Mouse (Mus musculus) ES-CJ7 (cell line): ENCODE results near the gene Hsf4.

ENCODE experiments used
- DNase-seq: peaks from one replicate; pipeline ENCODE4 v3.0.0; 2011; ENCODE audit warnings: low read depth, low spot score

Hsf4 gene

DNA sequence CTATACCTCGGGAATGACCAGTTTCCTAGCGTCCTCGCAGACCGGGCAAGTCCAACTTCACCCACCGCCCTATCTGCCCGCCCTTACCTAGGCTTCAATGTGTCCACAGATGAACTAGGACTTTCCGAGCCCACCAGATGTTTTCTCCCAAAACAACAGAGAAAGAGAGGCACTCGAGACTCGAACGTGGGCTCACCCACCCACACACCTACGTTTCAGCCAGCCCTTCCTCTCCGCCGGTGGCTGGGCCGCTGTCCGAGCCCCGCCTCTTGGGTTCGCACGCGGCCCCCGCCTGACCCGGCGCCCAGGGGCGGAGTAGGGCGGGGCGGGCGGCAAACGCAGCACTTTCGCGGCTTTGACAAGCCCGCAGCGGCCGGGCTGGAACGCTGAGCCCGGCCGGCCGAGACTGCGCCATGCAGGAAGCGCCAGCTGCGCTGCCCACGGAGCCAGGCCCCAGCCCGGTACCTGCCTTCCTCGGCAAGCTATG lies at the start of gene Hsf4:
Gene Hsf4, plus strand, starts transcription at position 341 of the 487 bp plus-strand sequence.
- no peak for DNase-seq

DNA sequence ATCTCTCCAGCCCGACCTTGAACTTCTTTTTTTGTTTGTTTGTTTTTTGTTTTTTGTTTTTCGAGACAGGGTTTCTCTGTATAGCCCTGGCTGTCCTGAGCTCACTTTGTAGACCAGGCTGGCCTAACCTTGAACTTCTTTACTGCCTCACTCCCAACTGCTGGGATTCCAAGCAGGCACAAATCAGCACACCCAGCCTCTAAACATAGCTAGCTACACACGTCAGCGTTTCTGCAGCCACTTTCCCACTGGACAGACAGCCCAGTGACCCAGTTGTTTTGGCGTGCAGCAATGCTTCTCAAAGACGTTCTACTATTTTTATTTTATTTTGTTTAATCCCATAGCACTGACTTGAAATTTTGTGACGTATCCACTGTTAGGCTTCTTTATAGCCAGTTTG lies 45.8 kb upstream of the Hsf4 start:
- peak; percentile 44 for DNase-seq

DNA sequence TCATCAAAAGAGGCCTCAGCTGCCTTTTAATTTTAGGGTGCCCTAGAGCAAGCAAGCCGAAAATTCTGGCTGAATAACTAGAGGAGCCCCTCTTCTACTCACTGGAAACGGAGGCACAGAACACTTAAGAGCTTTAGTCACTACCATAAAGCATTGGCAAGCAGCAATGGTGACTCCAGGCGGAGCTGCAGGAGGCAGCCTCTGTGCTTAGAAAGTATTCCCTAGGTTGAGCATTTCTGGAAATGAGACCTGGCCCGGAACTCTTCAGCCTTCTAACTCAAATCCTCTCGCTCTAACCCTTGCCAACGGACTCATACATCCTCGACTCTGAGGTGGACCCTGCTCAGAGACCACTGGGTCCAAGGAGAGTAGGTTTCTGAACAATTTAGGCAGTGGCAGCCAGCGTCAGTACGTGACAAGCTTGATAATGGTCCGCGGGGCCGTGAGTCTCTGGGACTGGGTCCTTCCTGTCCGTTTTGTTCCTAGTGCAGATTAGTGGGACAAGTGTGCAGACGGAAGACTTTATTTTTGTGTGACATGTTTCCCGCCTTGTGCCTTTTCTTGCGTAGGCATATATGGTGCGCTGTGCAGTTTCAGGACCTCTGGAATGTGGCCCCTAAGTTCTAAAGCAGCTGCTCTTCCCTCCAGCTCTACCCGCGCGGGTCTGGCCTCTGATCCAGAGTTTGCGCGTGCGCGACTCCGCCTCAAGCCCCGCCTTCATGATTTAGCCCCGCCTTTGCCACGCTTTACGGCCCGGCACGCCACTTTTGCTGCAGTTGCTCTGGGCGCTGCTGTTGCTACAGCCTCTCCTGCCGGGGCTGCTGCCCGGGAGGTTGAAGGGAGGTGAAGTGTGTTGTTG lies 45.0 kb upstream of the Hsf4 start, which contains the start of gene D230025D16Rik:
Gene D230025D16Rik, plus strand, starts transcription at position 733 of the 859 bp plus-strand sequence.
- peak; percentile 98 for DNase-seq

DNA sequence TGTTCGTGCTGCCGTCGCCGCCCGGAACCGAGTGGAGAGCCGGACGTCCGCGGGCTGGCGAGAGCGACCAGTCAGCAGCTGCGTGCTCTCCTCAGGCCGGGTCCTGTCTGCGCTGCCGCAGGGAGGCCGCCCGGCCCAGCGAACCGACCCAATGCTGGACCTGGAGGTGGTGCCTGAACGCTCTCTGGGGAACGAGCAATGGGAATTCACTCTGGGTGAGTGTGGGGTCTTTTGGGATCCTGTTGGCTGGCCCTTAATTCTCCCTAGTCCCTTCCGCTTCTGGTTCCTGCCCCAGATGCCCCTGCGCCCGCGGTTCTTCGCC lies 44.4 kb upstream of the Hsf4 start:
- no peak for DNase-seq

DNA sequence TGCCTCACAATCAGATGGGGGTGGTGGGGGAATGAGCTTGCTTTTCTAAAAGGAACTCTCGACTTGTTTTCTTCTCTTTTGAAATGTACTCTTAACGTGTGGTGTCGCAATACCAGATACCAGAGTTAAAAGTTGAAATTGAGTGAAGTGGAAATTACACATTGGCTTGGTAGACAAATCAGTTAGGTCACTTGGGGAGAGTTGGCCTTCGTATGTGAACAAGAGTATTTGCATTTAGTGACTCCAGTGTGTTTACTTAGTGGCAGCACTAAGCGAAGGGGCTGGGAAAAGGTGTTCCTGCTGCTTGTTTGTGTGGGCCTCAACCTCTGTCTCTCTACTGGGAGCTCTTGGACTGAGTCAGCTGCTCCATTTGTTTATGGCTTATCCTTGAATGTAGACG lies 43.7 kb upstream of the Hsf4 start:
- DNase-seq = no peak

DNA sequence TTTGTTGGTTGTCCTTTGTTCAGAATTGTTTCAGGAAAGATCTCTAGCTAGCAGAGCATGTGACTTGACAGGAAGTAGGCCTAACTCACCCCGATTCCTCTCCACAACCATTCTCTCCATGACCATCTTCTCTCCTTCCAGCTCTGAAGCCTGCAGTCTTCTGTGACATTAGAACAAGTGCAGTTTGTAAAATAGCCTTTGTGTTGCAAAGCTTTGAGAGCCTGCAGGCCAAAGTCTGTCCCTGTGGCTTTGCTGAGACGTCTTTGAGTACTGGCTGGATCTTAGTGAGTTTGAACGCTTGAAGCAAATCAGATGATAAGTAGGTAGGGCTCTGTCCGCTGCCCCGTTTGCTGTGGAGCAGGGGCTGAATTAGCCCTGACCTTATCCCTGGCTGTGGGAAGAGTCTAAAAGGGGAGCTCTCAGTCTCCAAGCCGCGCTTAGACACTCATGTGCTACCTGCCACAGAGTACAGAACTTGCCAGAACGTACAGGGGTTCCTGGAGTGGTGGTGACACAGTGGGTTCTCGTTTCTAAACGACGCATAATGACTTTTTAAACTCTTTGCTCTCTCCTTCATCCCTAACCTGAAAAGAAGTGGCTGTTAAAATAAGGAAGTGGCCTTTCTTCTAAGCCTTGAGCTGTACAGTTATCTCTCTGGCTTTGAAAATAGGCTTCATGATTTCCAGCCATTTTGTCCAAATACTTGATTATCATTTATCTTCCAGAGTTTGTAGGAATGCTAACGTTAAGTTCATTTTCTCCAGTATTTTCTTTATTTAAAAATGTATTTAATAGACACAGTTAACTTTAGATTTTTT lies 37.9 kb upstream of the Hsf4 start:
- peak; percentile 48 for DNase-seq

DNA sequence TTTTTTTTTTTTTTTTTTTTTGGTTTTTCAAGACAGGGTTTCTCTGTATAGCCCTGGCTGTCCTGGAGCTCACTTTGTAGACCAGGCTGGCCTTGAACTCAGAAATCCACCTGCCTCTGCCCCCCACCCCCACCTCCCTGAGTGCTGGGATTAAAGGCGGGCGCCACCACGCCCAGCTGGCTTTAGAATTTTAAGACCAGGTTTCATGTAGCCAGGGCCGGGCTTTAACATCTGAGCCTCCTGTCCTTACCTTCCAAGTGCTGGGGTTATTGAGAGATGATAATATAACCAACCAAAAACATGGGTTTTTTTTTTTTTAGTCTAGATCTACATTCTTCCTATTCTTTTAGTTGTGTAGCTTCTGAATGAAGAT lies 37.3 kb upstream of the Hsf4 start:
- DNase-seq = peak; percentile 56

DNA sequence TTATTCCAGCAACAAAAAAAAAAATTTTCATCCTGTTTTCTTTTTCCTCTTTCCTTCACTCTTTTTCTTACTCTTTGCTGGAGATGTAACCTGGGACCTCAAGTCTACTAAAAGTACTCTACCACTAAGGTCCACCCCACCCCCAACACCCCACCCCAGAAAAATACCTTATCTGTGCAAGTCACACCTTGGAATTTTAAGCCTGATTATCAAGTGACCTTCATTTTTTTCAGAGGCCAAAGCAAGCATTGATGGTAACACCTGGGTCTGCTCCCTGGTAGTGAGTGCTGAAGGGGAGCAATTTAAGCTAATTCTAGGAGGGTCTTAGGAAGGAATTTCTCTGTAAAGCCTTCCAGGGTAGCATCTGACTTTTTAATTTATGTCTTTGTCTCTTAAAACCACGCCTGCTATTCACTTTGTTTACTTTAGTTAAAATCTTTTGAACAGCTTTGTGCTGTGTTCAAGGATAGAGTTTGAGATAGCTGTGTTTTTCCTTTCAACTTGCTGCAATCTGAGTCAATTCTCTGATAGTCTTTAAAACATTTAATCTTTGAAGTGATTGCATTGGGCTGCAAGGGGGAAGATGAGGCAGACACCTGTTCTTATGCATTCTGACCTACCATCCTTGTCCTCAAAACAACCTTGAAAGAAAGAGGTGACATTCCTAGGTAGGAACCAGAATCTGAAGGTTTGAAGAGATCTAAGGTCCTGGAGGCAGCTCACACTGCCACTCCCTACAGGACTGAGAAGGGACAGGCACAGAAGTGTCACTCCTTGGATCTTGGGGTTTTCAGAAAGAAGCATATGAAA lies 36.3 kb upstream of the Hsf4 start:
- peak; percentile 80 for DNase-seq

DNA sequence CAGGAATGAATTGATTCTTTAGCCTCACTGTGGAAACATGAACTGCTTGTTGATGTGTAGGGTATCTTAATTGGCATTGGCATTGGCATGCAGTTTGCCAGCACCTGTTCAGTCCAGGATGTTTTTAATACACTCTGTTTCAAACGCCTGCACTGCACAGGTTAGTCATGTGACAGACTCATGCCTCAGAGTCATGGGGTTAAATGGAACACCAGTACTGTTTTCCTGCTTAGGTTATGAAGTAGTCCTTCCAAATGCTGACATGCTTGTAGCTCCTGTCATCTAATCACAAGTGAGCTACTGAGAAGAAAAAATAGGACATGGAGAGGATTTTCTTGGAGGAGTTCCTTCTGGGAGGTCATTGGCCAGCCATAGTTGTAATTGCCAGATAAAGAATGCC lies 34.4 kb upstream of the Hsf4 start:
- no peak for DNase-seq

DNA sequence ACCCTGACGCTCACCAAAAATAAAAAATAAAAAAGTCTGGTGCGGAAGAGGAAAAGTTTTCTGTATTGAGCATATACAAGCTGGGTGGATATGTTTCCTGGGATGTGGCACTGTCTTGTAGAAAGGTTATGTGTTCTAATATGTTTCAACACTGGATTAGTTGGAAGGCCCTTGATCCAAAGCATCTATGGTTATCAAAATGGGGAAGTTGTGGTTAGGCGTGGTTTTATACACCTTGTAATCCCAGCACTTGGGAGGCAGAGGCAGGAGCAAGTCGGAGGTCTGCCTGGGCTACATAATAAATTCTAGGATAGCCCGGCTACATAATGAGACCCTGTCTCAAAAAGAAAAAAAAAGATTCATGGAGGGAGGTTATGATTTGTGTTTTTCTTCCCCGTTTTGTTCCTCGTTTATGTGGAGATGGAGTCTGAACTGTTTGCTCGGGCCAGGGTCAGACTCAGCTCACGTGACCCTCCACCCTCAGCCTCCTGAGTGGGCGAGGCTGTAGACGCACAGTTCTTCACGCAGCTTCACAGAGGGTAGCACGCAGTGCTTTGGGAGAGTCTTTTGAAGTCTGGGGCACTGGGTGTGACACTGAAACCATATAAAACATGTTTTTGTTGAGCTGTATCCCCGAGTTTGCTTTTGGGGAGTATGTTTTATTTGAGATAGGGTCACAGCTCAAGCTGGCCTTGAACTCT lies 32.0 kb upstream of the Hsf4 start:
- DNase-seq = no peak

DNA sequence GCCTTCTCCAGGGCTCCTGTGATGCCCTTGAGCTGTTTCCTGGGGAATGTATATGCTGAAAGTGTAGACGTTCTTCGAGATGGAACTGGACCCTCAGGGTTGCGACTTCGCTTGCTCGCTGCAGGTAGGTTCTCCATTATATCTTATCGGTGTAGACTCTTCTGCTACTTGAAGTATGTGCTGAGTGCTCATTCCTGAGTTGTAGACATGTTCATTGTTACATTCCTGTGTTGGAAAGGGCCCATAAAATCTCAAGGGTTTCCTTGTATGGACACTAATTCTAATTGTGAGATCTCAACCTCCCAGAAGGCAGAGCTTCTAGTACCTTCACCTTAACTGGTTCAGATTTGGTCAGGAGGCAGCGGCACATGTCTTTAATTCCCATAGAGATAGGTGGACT lies 28.6 kb upstream of the Hsf4 start:
- no peak for DNase-seq

DNA sequence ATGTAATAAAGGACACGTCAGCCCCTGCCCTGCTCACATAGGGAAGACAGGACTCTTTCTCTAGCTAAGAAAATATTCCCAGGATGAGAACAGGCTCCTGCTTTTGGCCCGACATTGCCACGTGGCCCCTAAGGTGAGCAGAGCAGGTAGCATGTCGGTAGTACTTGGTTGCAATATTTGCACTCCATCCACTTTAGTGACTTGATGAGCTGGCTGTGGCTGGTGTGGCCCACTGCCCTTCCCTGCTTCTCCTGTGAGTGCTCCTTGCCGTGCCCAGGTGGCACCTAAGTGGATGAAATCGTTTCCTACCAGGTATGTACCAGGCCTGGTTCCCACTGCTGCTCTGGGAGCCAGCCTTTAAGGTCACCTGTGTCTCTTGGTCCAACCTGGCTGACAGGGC lies 17.6 kb upstream of the Hsf4 start:
- no peak for DNase-seq

DNA sequence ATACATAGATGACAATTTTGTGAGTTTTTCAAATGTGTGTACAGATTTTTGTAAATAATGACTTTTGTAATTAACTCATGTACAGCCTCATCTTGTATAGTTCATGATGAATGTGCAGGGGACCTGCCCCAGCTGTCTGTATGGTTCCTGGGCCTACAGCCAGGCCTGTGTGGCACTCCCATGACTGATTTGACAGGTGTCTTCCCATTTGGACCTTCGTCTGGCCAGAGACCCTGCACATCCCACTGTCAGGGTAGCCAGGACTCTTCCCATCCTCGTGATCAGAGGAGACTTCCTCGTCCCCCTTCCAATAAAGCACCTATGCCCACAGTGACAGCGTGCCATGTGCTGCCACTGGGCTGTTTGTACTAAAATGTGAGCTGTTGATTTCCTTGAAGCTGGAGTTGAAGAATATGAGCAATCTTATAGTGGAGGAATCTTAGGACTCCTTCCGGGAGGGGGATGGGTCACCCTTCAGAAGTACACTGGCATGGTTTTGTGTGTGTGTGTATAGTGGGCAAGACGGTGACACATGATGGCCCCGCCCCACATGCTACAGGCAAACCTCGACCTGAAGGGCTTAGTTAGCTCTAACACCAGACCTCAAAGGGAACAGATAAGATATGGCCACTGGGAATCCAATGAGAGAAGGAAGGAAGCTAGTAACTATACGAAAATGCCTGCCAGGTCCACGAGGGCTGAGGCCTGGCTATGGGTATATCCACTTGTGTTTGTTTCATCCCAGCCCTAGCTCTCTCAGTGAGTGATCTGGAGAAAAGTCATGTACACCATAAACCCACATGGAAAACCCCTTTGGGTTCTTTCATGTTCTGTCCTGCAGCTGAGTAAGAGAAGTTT lies 16.7 kb upstream of the Hsf4 start:
- no peak for DNase-seq

DNA sequence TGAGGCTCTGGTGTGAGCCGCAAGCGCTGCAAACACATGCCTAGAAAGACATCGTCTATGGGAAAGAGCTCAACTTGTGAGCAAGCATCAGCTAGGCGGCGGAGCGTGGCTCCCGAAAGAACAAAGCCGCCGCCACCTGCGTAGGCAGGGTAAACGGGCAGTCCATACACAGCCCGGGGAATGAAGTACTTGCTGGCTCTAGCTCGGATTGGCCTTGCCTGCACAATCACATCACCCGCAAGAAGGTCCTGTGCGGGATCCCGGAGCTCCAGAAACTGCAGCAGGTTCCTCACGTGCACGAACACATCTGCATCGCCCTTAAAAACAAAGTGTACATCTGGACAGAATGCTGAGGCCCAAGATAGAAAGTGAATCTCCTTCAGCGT lies 15.8 kb upstream of the Hsf4 start:
- DNase-seq = no peak

DNA sequence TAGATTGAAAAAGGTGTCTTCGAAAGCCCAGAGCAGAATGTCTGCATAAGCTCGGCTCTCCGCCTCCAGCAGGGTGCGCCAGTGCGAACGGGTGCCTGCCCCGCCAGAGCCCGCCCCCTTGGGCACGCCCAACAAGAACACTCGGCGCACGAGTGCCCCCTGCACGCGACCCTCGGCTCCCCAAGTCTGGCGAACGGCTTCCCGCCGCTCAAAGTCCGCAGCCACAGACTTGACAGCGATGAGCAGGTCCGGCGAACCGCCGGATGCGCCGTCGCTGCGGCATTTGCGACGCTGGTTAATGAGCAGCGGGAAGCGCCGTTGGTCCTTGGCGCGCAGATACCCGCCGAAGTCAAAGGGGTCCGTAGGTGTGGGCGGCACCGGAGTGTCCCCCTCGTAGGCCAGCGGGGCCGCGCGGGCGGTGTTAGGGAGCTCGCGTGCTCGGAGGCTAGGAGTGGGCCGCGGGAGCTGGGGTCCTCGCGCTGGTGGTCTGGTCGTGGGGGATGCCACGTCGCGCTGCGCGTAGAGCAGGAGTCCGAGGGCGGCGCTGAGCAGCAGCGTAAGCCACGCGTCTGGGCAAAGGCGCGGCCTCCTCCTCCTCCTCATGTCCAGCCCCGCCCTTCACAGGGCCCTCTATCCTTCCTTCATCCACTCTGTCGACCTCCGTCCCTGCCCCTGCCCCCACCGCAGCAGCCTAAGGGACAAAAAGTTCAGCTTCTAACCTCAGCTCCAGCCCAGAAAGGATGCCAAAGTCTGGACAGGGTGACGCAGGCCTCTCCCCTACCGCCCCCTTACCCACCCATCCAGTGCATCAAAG lies 15.2 kb upstream of the Hsf4 start:
- DNase-seq = peak; percentile 95

DNA sequence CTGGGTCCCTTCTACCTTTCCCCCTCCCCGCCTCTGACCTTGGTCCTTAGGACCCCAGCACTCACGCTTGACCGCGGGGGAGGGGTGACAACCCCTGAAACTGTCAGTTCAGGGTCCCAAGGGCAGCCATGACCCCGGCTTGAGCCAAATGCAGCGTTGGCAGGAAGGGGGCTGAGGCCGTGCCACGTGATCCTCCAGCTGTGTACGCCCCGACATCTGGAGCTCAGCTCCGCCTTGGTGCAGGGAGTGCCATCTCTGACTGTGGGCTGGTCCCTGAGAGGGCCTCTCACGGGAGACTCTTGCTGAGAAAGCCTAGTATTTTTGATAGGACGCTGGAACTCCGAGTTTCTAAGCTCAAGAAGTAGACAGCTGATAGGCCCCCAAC lies 14.6 kb upstream of the Hsf4 start, which contains the start of gene B3gnt9:
Gene B3gnt9, minus strand, starts transcription at position 188 of the 385 bp plus-strand sequence.
- DNase-seq = peak; percentile 77

DNA sequence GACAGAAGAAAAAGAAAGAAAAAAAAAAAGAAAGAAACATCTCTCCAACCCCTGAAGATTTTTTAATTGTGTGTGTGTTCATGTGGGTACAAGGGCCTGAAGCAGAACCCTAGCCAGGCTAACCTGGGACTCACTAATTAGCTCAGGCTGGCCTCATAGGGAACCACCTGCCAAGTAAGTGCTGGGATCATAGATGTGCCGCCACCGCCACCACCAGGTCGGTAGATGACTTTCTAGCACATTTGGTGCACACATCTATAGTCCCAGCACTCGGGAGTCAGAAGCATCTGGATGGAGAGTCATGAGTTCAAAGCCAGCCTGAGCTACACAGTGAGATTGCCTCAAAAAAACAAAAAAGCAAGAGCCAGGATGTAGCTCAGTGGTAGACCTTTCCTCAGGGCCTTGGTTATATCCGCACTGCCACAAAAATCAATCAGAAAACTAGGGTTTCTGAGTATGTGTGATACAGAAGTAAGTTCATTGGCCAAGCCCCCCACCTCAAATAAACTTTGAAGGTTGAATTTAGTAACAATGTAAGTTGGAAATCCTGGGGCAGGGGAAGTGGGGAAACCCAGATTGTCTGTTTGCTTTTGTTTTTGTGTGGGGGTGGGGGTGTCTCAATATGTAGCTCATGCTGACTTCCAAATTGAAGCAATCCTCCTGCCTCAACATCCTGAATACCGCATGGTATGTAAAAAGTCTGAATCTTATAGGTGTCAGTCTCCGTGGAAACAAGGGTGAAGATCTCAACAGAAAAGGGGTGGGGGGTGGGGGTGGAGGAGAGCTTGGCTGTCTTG lies 12.1 kb upstream of the Hsf4 start:
- peak; percentile 61 for DNase-seq

DNA sequence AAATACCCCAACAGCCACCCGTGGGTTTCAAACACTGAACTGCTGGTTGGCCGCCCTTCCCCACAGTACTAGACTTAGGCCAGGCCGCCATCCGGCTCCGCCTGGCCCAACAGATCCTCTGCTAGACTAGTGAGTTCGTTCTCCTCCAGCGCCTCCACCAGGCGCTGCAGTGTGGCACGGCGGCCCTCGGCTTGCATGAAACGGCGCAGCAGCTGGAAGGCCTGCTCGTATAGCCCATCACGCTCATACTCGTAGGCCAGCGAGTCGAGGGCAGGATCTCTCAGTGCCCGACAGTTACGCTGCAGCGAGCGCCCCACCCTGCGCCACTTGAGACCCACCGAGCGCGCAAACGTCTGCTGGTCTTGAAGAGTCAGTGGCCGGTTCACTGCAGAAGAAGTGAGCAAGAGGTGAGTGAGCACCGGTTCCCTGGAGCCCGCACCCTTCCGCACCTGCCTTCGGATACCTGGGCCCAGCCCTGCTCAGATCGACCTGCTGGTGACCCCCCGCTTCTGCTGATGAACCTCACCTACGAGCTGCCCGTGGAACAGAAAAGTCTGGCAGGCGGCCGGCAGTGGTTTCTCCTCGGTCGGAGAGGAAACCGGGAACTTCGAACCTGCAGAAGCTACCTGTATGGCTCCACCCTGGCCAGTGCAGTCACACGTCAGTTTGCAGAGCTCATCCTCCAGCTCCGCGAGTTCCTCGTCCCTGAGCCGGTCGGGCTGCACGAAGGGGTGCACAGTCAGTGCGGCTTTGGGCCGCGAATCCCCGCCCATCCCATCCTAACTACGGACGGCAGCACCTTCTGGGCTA lies 10.5 kb upstream of the Hsf4 start:
- peak; percentile 61 for DNase-seq
